Mouse (Mus musculus) left cerebral cortex, adult 2 months (tissue): ENCODE results near the gene Orai3. TPM values are rescaled to one million over a fixed set of nuclear protein-coding genes. Genes with fewer than 3 reads are reported as not detected.

Experiments used
- DNase-seq, 2 experiments: peaks; one replicate each; pipeline ENCODE4 v3.0.0; 2021 to 2022; ENCODE audit warnings: low spot score in 2 of 2, mixed read lengths in 1 of 2; ENCODE audit errors: extremely low spot score in 1 of 2
- H3K27ac ChIP-seq: fragments of 200-600 bp; 2 replicates; pipeline ENCODE4 v1.8.1; 2022
- H3K4me3 ChIP-seq: fragments of 200-600 bp; 2 replicates; pipeline ENCODE4 v1.8.1; 2022
- CTCF ChIP-seq: fragments of 200-600 bp; IDR thresholded peaks from 2 replicates; pipeline ENCODE4 v1.8.1; 2022; ENCODE audit warnings: antibody characterized with exemption, mild to moderate bottlenecking, moderate library complexity
- intact Hi-C: fragments of 180-260 bp; cut with DNase I; formaldehyde crosslinking; loops from one replicate; pipeline ENCODE4 v1.15.1; 2025
- total RNA-seq, 2 experiments: library from RNA; stranded (reverse); gene quantifications; 2 replicates each; pipeline ENCODE4 v1.2.3; 2021

Orai3 gene
- total RNA-seq, 2 experiments from 2014 or later, result 19.8 to 21.8 TPM

DNA sequence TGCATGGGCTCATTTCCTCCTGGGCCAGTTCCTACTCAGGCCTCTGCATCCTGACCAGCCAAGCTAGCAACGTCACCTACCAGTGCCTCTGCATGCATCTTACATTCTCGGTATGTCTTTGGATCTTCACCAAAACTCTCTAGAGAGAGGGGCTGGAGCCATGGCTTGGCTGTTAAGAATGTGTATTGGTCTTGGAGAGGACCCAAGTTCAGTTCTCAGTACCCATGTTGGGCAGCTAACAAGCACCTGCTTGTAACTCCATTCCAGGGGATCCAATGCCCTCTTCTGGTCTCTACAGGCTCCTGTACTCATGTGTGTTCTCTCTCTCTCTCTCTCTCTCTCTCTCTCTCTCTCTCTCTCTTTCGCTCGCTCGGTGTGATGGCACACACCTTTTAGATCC is 48.2 kb downstream of the Orai3 start:
- intact Hi-C loops, result no loop called here
- Histone ChIP-seq H3K4me3 (no peak overlapping the region), H3K27ac (no peak overlapping the region; the same call in 1 of the 2 replicates)
- no peak for TF ChIP-seq CTCF
- DNase-seq, result no peak

DNA sequence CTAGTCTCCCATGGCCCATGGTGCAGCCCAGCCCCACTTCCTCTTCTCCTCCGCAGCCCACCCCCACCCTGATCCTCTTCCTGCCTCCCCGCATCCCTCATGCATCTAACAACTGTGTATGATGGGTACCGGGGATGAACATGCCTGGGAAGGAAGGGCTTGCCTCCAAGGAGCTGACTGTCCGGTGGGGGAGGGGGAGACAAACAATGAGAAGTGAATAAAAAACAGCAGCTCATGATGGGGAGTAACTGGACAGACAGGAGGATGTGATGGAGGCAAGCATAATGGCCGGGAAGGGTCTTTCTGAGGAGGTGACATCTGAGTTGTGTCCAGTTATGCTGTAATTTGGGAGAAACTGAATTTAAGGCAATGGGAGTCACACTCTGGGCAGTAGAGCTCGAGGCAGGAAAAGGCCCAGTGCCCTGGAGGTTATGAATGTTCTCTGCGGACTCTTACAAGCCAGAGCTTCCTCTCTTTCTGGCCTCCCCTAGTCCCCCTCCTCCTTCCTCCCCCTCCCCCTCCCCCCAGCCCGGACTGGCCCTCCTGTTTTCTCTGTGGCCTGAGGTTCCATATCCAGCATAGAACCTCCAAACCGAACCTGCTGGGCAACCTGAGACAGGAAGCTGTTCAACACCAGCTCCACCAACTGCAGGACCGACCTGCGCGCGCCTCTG is 51.4 kb downstream of the Orai3 start:
- intact Hi-C loops, result loop anchor here (5.0 kb wide), 1 partner anchor 56 kb away; the partner anchor contains the start of genes Zfp646 and Zfp668
- no peak for DNase-seq
- TF ChIP-seq CTCF, result no peak
- Histone ChIP-seq H3K27ac (no peak overlapping the region), H3K4me3 (peak overlapping the region; percentile 2; the same call in 1 of the 2 replicates)

DNA sequence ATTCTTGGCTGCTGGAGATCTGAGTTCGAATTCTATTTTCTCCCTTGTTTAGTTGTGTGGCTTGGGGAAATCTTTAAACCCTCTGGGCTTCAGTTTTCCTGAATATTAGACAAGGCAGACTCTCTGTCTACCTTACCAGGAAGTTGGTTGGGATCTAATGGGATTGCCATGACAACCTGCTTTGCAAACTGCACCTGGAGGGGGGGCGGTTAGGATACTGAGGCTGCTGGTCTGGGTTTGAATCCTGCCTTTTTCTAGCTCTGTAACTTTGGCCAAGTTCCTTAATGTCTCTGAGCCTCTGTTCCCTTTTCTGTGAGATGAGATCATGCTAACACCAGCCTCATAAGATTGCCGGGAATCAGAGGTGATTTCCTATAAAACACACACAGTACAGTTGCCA is 52.9 kb downstream of the Orai3 start:
- Histone ChIP-seq H3K27ac (peak overlapping the region; percentile 12; the same call in 1 of the 2 replicates), H3K4me3 (peak overlapping the region; percentile 54)
- TF ChIP-seq CTCF, result no peak
- intact Hi-C loops, result loop anchor here (5.0 kb wide), 1 partner anchor 55 kb away; the partner anchor contains the start of genes Zfp646 and Zfp668
- no peak for DNase-seq

DNA sequence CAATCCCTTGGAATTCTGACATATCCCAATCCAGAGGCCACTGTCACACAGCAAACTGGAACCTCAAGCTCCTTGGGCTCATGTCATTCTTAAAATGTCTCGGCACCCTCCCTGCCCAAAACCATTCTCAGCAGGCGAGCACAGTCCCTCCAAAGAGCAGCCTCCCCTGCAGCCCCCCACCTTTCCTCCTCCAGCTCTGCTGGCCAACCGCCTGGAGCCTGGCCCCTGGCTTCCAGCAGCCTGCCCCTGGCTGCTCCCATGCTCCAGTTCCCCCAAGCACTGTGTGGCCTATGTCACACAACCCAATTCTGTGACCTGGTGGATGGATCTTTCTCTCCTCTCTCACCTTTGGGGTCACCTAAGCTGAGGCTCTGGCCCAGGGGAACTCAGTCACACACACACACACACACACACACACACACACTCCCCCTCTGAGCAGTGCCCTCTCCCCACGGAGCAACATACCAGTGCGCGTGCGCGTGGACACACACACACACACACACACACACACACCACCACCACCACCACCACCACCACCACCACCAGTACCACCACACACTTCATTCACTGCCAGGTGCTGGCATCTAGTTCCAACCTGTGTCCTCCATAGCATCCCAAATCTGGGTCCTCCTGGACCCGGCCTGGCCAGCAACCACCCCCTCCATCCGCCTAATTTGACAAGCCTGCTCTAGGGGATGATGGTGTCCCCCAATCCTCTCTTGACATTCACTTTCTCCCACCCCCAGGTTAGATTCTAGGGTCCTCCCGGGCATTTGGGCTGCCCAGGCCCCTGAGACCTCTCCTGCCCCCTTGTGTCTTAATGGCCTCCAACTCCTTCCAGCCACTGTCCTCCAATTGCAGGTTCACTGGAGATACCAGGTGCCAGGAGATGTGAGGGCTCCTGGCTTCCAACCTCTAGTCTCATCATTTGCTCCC is 53.9 kb downstream of the Orai3 start:
- peak overlapping the region; percentile 69 for H3K4me3 ChIP-seq
- peak in 1 of 2 experiments; percentile 35 for DNase-seq
- TF ChIP-seq CTCF, result peak; percentile 12; the same call in 1 of the 2 replicates
- intact Hi-C loops, result loop anchor here (1.0 to 5.0 kb wide), 2 partner anchors 18 to 54 kb away; partner anchors contain the start of genes Zfp646 and Zfp668
- H3K27ac ChIP-seq, result peak overlapping the region; percentile 94

DNA sequence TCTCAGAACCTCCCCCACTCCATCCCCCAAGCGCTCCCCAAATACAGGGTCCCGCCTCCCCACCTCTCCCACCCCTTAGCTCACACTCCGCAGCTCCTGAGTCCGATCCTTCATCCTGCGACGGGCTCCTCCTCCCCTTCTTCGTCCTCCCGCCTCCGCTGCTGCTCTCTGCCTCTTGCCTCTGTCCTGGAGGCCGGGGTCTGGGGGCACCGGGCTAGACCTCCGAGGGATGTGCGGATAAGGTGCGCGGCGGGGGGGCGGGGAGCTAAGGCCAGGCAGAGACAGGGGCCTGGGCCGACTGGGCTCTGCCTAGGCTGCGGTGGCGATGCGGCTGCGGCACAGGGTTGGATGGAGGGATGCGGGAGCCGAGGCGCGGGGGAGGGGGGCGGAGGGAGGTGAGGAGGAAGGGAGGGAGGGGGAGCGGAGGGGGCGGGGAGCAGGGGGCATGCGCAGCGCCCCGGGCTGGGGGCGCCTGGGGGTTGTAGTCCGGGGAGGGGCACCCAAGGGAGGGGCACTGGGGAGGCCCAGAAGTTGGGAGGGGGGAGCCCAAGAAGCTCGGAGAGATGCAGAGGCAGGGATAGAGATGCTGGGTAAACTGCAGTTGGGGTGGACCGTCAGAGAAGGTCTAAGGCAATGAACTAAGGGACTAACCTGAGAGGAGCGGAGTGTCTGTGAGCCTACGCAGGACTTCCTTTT is 54.7 kb downstream of the Orai3 start, which contains the start of the genes Stx4a and Stx1b:
Gene Stx4a (plus strand): TSS at position 119 of the 696 bp plus-strand sequence.
Gene Stx1b (minus strand): TSS at position 374 of the 696 bp plus-strand sequence.
- intact Hi-C loops, result loop anchor here (1.0 to 5.0 kb wide), 2 partner anchors 17 to 53 kb away; partner anchors contain the start of genes Zfp646 and Zfp668
- no peak for TF ChIP-seq CTCF
- peak within 1 kb of the TSS; percentile 94 for H3K27ac ChIP-seq
- H3K4me3 ChIP-seq, result peak within 1 kb of the TSS; percentile 69
- DNase-seq, result peak; percentile 64 to 72

Other genes with a start within 250 kb of the Orai3 start
- gene Tmem265, start 208.4 kb upstream of the Orai3 start, total RNA-seq, result 1 to 10 TPM in 1 of 2 experiments, under 1 TPM in 1; 0.50 to 1.0 TPM
- gene Phkg2, start 196.5 kb upstream of the Orai3 start, total RNA-seq, result 10 to 100 TPM; 78.1 to 79.8 TPM
- 10 to 100 TPM in 1 of 2 experiments, 1 to 10 TPM in 1; 9.4 to 10.8 TPM for gene Ccdc189, start 181.2 kb upstream of the Orai3 start, total RNA-seq
- 10 to 100 TPM; 78.8 to 79.6 TPM for gene Rnf40, start 181.0 kb upstream of the Orai3 start, total RNA-seq
- 10 to 100 TPM; 24.5 to 26.2 TPM for gene Zfp629, start 154.0 kb upstream of the Orai3 start, total RNA-seq
- 10 to 100 TPM; 32.7 to 39.9 TPM for gene Bcl7c, start 60.9 kb upstream of the Orai3 start, total RNA-seq
- gene Ctf1, start 57.1 kb upstream of the Orai3 start, total RNA-seq, result 1 to 10 TPM; 2.8 to 3.8 TPM
- gene Ctf2, start 37.6 kb upstream of the Orai3 start, total RNA-seq, result not detected
- gene Fbxl19, start 25.3 kb upstream of the Orai3 start, total RNA-seq, result 10 to 100 TPM; 72.4 to 81.5 TPM
- gene Setd1a, start 6.9 kb downstream of the Orai3 start, total RNA-seq, result 10 to 100 TPM; 48.8 to 55.2 TPM
- gene Gm49388, start 15.8 kb downstream of the Orai3 start, total RNA-seq, result 1 to 10 TPM; 4.2 to 4.3 TPM
- gene Hsd3b7, start 30.8 kb downstream of the Orai3 start, total RNA-seq, result 1 to 10 TPM; 4.2 to 4.5 TPM
- gene Stx4a, start 54.5 kb downstream of the Orai3 start, total RNA-seq, result 10 to 100 TPM; 85.7 to 98.9 TPM
- 100 to 1,000 TPM; 449 to 456 TPM for gene Stx1b, start 54.7 kb downstream of the Orai3 start, total RNA-seq
- 10 to 100 TPM; 34.2 to 34.6 TPM for gene Zfp646, start 106.4 kb downstream of the Orai3 start, total RNA-seq
- gene Zfp668, start 107.0 kb downstream of the Orai3 start, total RNA-seq, result 10 to 100 TPM; 23.3 to 24.1 TPM
- gene Prss53, start 121.2 kb downstream of the Orai3 start, total RNA-seq, result 1 to 10 TPM; 2.1 to 2.8 TPM
- not detected for gene Gm21974, start 125.6 kb downstream of the Orai3 start, total RNA-seq
- 10 to 100 TPM; 22.0 to 23.4 TPM for gene Vkorc1, start 125.8 kb downstream of the Orai3 start, total RNA-seq
- gene Bckdk, start 134.3 kb downstream of the Orai3 start, total RNA-seq, result 10 to 100 TPM; 38.5 to 39.9 TPM
- 10 to 100 TPM; 34.7 to 35.4 TPM for gene Kat8, start 142.7 kb downstream of the Orai3 start, total RNA-seq
- gene Prss8, start 160.3 kb downstream of the Orai3 start, total RNA-seq, result under 1 TPM; 0.26 to 0.38 TPM
- gene Prss36, start 176.9 kb downstream of the Orai3 start, total RNA-seq, result 1 to 10 TPM; 8.5 to 9.8 TPM
- 100 to 1,000 TPM; 299 to 305 TPM for gene Fus, start 197.6 kb downstream of the Orai3 start, total RNA-seq
- gene Pycard, start 224.1 kb downstream of the Orai3 start, total RNA-seq, result 1 to 10 TPM; 1.5 to 3.7 TPM
- gene Trim72, start 234.1 kb downstream of the Orai3 start, total RNA-seq, result 1 to 10 TPM; 1.0 to 1.1 TPM